Mouse (Mus musculus) liver, postnatal 0 days (tissue): ENCODE measurements around the gene Pomt2. TPM values are rescaled to one million over a fixed set of nuclear protein-coding genes. Genes with fewer than 3 reads are reported as not detected.

Experiments
- ATAC-seq: fragments of 200-750 bp; cut with Nextera tagmentation; 2 replicates; pipeline ENCODE4 v1.8.0; 2017; ENCODE audit warnings: mild to moderate bottlenecking, moderate library complexity
- DNase-seq: peaks from one replicate; pipeline ENCODE4 v3.0.0-alpha.2; 2016
- H3K27ac ChIP-seq: fragments of 300-500 bp; sonication (generic); 2 replicates; pipeline ENCODE4 v1.5.1; 2014; ENCODE audit warnings: antibody characterized with exemption, moderate library complexity, mild to moderate bottlenecking, low read depth
- H3K27me3 ChIP-seq: fragments of 300-500 bp; sonication (generic); 2 replicates; pipeline ENCODE4 v1.6.1; 2014; ENCODE audit warnings: low read length, control low read depth, mixed read lengths; ENCODE audit not compliant: insufficient read depth
- H3K36me3 ChIP-seq: fragments of 300-500 bp; sonication (generic); replicated peaks from 2 replicates; pipeline ENCODE4 v1.6.1; 2014; ENCODE audit warnings: mild to moderate bottlenecking, control low read depth, low read length, moderate library complexity, mixed read lengths; ENCODE audit not compliant: insufficient read depth
- H3K4me1 ChIP-seq: fragments of 300-500 bp; sonication (generic); 2 replicates; pipeline ENCODE4 v1.6.1; 2014; ENCODE audit warnings: antibody characterized with exemption, mild to moderate bottlenecking, control low read depth; ENCODE audit not compliant: insufficient read depth
- H3K4me2 ChIP-seq: fragments of 300-500 bp; sonication (generic); 2 replicates; pipeline ENCODE4 v1.6.1; 2014; ENCODE audit warnings: low read depth, mild to moderate bottlenecking, low read length, moderate library complexity, mixed read lengths
- H3K4me3 ChIP-seq: fragments of 300-500 bp; sonication (generic); 2 replicates; pipeline ENCODE4 v1.5.1; 2014; ENCODE audit warnings: low read depth, low read length
- H3K9ac ChIP-seq: fragments of 300-500 bp; sonication (generic); replicated peaks from 2 replicates; pipeline ENCODE4 v1.6.1; 2014; ENCODE audit warnings: mild to moderate bottlenecking, moderate library complexity
- H3K9me3 ChIP-seq: fragments of 300-500 bp; sonication (generic); 2 replicates; pipeline ENCODE4 v1.6.1; 2016; ENCODE audit warnings: mild to moderate bottlenecking, control low read depth, low read length, mixed read lengths
- CTCF ChIP-seq: sonication (generic); IDR thresholded peaks from 2 replicates; pipeline ENCODE4 v1.5.1; 2016; ENCODE audit warnings: antibody characterized with exemption, low read depth
- EP300 ChIP-seq: IDR thresholded peaks from 2 replicates; pipeline ENCODE4 v1.6.1; 2016; ENCODE audit warnings: antibody characterized with exemption, low read depth, mild to moderate bottlenecking
- WGBS: fragments of 180-500 bp; shearing (Covaris S2); extraction: QIAGEN DNeasy Blood & Tissue Kit; methylation state at CpG from one replicate; pipeline ENCODE4 v1.1.7; 2014; ENCODE audit not compliant: insufficient replicate concordance; 5-methylcytosine and 5-hydroxymethylcytosine counted together
- polyA plus RNA-seq: library from polyadenylated mRNA; unstranded; fragments of >200 nt; fragmentation: Nextera tagmentation; extraction: Ambion mirVana; gene quantifications from 2 replicates; pipeline ENCODE4 v1.2.1, GENCODE M21; 2015

Pomt2 gene
- polyA plus RNA-seq, 1 experiment from 2014 or later = 4.5 TPM

- H3K4me3 ChIP-seq = no peak overlapping the region
- H3K27ac ChIP-seq = no peak overlapping the region
- H3K9me3 ChIP-seq = no peaks in the 10 kb centered on the region
- no peak for DNase-seq
- ATAC-seq = no peak
- WGBS = 83% methylated on average over 2 of the region's 2 CpGs
- H3K9ac ChIP-seq = no peak overlapping the region
- no peak overlapping the region for H3K4me2 ChIP-seq
- no peaks in the 10 kb centered on the region for H3K27me3 ChIP-seq
- TF ChIP-seq EP300 (no peak), CTCF (no peak)
- H3K4me1 ChIP-seq = no peaks in the 10 kb centered on the region
- no peaks in the 10 kb centered on the region for H3K36me3 ChIP-seq
Measured at GRCm38 (mm10) chr12:87076610-87077009, 71.2 kb downstream of the Pomt2 start.

- no peaks in the 10 kb centered on the region for H3K27me3 ChIP-seq
- no peak overlapping the region for H3K27ac ChIP-seq
- ATAC-seq (no peak), DNase-seq (no peak)
- no peaks in the 10 kb centered on the region for H3K9me3 ChIP-seq
- TF ChIP-seq EP300 (no peak), CTCF (no peak)
- H3K36me3 ChIP-seq = no peaks in the 10 kb centered on the region
- 57% methylated on average over 5 of the region's 5 CpGs for WGBS
- H3K4me3 ChIP-seq = no peak overlapping the region
- H3K9ac ChIP-seq = no peak overlapping the region
- H3K4me2 ChIP-seq = no peak overlapping the region
- H3K4me1 ChIP-seq = no peaks in the 10 kb centered on the region
Measured at GRCm38 (mm10) chr12:87070520-87070919, 77.2 kb downstream of the Pomt2 start.

GRCm38 (mm10) chr12:87066429-87066828 lies 81.3 kb downstream of the Pomt2 start:
- Histone ChIP-seq H3K4me3 (no peak overlapping the region), H3K9ac (no peak overlapping the region), H3K4me1 (no peaks in the 10 kb centered on the region), H3K9me3 (no peaks in the 10 kb centered on the region), H3K27ac (no peak overlapping the region), H3K36me3 (no peaks in the 10 kb centered on the region), H3K27me3 (no peaks in the 10 kb centered on the region), H3K4me2 (no peak overlapping the region)
- WGBS = 85% methylated on average over 5 of the region's 5 CpGs
- no peak for ATAC-seq
- TF ChIP-seq EP300 (no peak), CTCF (no peak)
- DNase-seq = no peak

GRCm38 (mm10) chr12:87065446-87065845 lies 82.3 kb downstream of the Pomt2 start:
- DNase-seq (no peak), ATAC-seq (no peak)
- no peak overlapping the region for H3K4me2 ChIP-seq
- WGBS = 82% methylated on average over 11 of the region's 11 CpGs
- no peaks in the 10 kb centered on the region for H3K9me3 ChIP-seq
- H3K4me1 ChIP-seq = no peaks in the 10 kb centered on the region
- no peak overlapping the region for H3K4me3 ChIP-seq
- H3K36me3 ChIP-seq = no peaks in the 10 kb centered on the region
- TF ChIP-seq EP300 (no peak), CTCF (no peak)
- no peaks in the 10 kb centered on the region for H3K27me3 ChIP-seq
- no peak overlapping the region for H3K9ac ChIP-seq
- H3K27ac ChIP-seq = no peak overlapping the region

GRCm38 (mm10) chr12:87057066-87057465 lies 90.7 kb downstream of the Pomt2 start:
- no peaks in the 10 kb centered on the region for H3K4me1 ChIP-seq
- H3K27me3 ChIP-seq = no peaks in the 10 kb centered on the region
- H3K4me2 ChIP-seq = no peak overlapping the region
- H3K4me3 ChIP-seq = no peak overlapping the region
- no peaks in the 10 kb centered on the region for H3K36me3 ChIP-seq
- whole genome bisulfite sequencing = 57% methylated on average over 17 of the region's 17 CpGs
- H3K9ac ChIP-seq = no peak overlapping the region
- DNase-seq (no peak), ATAC-seq (no peak)
- no peak overlapping the region for H3K27ac ChIP-seq
- TF ChIP-seq CTCF (no peak), EP300 (no peak)
- H3K9me3 ChIP-seq = no peaks in the 10 kb centered on the region

Other genes starting within 250 kb of the Pomt2 start
- 4.4 and 4.7 TPM in 2 replicates for gene Cipc, start 200.9 kb downstream of the Pomt2 start, polyA plus RNA-seq
- gene Zdhhc22, start 157.5 kb downstream of the Pomt2 start, polyA plus RNA-seq = not detected in 2 replicates
- gene Tmem63c, start 126.6 kb downstream of the Pomt2 start, polyA plus RNA-seq = not detected in 2 replicates
- 0.06 TPM in 1 of 2 replicates, not detected in the other for gene Ngb, start 45.4 kb downstream of the Pomt2 start, polyA plus RNA-seq
- gene Gstz1, start 803 bp downstream of the Pomt2 start, polyA plus RNA-seq = 257 and 279 TPM in 2 replicates
- 2.3 and 2.8 TPM in 2 replicates for gene Samd15, start 51.8 kb upstream of the Pomt2 start, polyA plus RNA-seq
- 0.36 and 0.42 TPM in 2 replicates for gene Tmed8, start 52.5 kb upstream of the Pomt2 start, polyA plus RNA-seq
- gene Noxred1, start 90.8 kb upstream of the Pomt2 start, polyA plus RNA-seq = 0.19 and 0.45 TPM in 2 replicates
- gene Vipas39, start 118.3 kb upstream of the Pomt2 start, polyA plus RNA-seq = 8.2 and 8.9 TPM in 2 replicates
- gene Ahsa1, start 118.5 kb upstream of the Pomt2 start, polyA plus RNA-seq = 89.4 and 91.5 TPM in 2 replicates
- gene Ism2, start 151.7 kb upstream of the Pomt2 start, polyA plus RNA-seq = 0.08 and 0.17 TPM in 2 replicates
- 39.5 and 42.3 TPM in 2 replicates for gene Sptlc2, start 240.4 kb upstream of the Pomt2 start, polyA plus RNA-seq